Mouse (Mus musculus) embryonic facial prominence, embryonic 14.5 days (tissue): ENCODE data around the gene Styk1. TPM values are rescaled to one million over a fixed set of nuclear protein-coding genes. Genes with fewer than 3 reads are reported as not detected.

Experiments
- ATAC-seq: fragments of 200-750 bp; cut with Nextera tagmentation; 2 replicates; pipeline ENCODE4 v1.8.0; 2017; ENCODE audit warnings: low read depth, moderate number of reproducible peaks, moderate TSS enrichment
- DNase-seq: peaks from one replicate; pipeline ENCODE4 v3.0.0-alpha.2; 2015; ENCODE audit warnings: low spot score
- H3K27ac ChIP-seq: fragments of 300-500 bp; sonication (generic); replicated peaks from 2 replicates; pipeline ENCODE4 v1.5.1; 2014; ENCODE audit warnings: low read depth, mild to moderate bottlenecking, low read length, moderate library complexity
- H3K27me3 ChIP-seq: fragments of 300-500 bp; sonication (generic); replicated peaks from 2 replicates; pipeline ENCODE4 v1.6.1; 2014; ENCODE audit warnings: low read length; ENCODE audit not compliant: control insufficient read depth, insufficient read depth
- H3K36me3 ChIP-seq: fragments of 300-500 bp; sonication (generic); 2 replicates; pipeline ENCODE4 v1.6.1; 2014; ENCODE audit warnings: low read length, mixed read lengths; ENCODE audit not compliant: control insufficient read depth, insufficient read depth
- H3K4me1 ChIP-seq: fragments of 300-500 bp; sonication (generic); 2 replicates; pipeline ENCODE4 v1.6.1; 2014; ENCODE audit warnings: antibody characterized with exemption, low read length; ENCODE audit not compliant: control insufficient read depth, insufficient read depth
- H3K4me2 ChIP-seq: fragments of 300-500 bp; sonication (generic); 2 replicates; pipeline ENCODE4 v1.6.1; 2014; ENCODE audit warnings: low read depth, mild to moderate bottlenecking, low read length, moderate library complexity, mixed read lengths
- H3K4me3 ChIP-seq: fragments of 300-500 bp; sonication (generic); 2 replicates; pipeline ENCODE4 v1.5.1; 2014; ENCODE audit warnings: low read depth, mild to moderate bottlenecking, low read length
- H3K9ac ChIP-seq: fragments of 300-500 bp; sonication (generic); 2 replicates; pipeline ENCODE4 v1.6.1; 2014; ENCODE audit warnings: low read depth, mild to moderate bottlenecking, low read length, moderate library complexity, mixed read lengths
- H3K9me3 ChIP-seq: fragments of 300-500 bp; sonication (generic); 2 replicates; pipeline ENCODE4 v1.6.1; 2016; ENCODE audit warnings: low read length; ENCODE audit not compliant: control insufficient read depth
- WGBS: fragments of 180-500 bp; shearing (Covaris S2); extraction: QIAGEN DNeasy Blood & Tissue Kit; methylation state at CpG from one replicate; pipeline ENCODE4 v1.1.7; 2014; 5-methylcytosine and 5-hydroxymethylcytosine counted together
- polyA plus RNA-seq: library from polyadenylated mRNA; unstranded; fragments of >200 nt; fragmentation: Nextera tagmentation; extraction: Ambion mirVana; gene quantifications from 2 replicates; pipeline ENCODE4 v1.2.1, GENCODE M21; 2014

Styk1 gene
- polyA plus RNA-seq, 1 experiment from 2014 or later: 2.0 TPM

DNA sequence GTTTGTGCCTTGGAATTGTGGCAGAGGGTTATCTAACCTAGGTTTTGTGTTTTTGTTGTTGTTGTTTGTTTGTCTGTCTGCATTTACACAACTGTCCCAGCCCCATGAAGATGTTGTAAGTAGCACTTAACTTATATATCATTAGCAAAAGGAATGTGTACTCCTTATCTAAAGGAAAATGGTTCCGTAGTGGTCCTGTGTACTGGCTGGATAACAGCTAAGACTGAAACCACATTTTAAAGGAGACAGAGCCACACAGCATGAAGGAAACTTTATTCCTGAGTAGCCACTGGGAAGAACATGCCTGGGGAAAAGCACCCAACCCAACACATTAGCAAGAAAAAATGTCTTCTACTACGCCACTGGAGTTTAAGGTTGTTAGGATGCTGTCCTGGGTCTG lies 6.1 kb upstream of the Styk1 start:
- H3K27me3 ChIP-seq: no peaks in the 10 kb centered on the region
- no peak overlapping the region for H3K9ac ChIP-seq
- DNase-seq: no peak
- 81% methylated on average over 2 of the region's 2 CpGs for WGBS
- no peak overlapping the region for H3K4me2 ChIP-seq
- H3K36me3 ChIP-seq: peaks cover 13% of the 10 kb centered on the region
- no peaks in the 10 kb centered on the region for H3K4me1 ChIP-seq
- no peak overlapping the region for H3K27ac ChIP-seq
- H3K9me3 ChIP-seq: no peaks in the 10 kb centered on the region
- no peak for ATAC-seq
- H3K4me3 ChIP-seq: no peak overlapping the region

DNA sequence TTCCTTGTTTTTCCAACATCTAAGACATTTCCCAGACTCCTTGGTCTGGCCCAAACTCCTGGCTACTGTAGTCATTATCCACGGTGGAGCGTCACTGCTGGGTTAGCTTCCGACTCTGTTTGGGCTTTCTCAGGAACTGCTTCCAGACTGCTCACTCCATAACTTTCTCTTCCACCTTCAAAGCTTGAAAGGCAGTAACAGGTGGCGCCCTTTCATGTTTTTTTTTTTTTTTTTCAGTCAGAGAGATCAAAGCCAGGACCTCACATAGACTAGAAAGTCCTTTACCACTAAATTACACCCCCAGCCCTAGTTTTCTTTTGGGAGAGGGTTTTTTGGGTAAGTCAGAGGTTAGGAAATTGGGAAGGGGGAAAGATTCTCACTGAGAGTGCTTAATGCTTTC lies 1.5 kb upstream of the Styk1 start:
- 27% methylated on average over 4 of the region's 4 CpGs for WGBS
- H3K4me3 ChIP-seq: no peak overlapping the region
- DNase-seq (no peak), ATAC-seq (no peak)
- no peak overlapping the region for H3K27ac ChIP-seq
- no peak overlapping the region for H3K9ac ChIP-seq
- H3K4me2 ChIP-seq: no peak overlapping the region
- H3K27me3 ChIP-seq: no peaks in the 10 kb centered on the region; the same call in 1 of the 2 replicates
- H3K36me3 ChIP-seq: no peaks in the 10 kb centered on the region
- peaks cover 4% of the 10 kb centered on the region; the same call in 1 of the 2 replicates for H3K4me1 ChIP-seq
- no peaks in the 10 kb centered on the region for H3K9me3 ChIP-seq

DNA sequence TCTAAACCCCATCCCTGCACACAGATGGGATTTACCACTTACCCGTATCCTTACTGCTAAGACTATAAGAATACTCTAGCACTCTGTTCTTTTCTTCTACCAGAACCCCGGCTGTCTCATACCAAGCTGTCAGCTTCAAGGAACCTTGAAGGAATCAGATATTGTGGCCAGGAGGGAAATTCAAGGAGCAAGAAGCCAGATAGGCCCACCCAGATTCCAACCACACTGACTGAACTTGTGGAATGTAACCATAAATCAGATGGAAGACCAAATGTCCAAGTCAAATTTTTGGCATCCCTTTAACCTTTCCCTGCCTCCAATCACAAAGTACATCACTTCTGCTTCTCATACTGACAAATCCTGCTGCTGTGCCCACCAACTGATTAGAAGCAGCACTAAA lies 6.4 kb downstream of the Styk1 start:
- Histone ChIP-seq H3K36me3 (no peaks in the 10 kb centered on the region), H3K9ac (no peak overlapping the region), H3K9me3 (no peaks in the 10 kb centered on the region), H3K4me2 (no peak overlapping the region), H3K4me3 (no peak overlapping the region), H3K4me1 (no peaks in the 10 kb centered on the region), H3K27ac (no peak overlapping the region), H3K27me3 (no peaks in the 10 kb centered on the region)
- ATAC-seq (no peak), DNase-seq (peak; percentile 56)
- 58% methylated on average over 2 of the region's 2 CpGs for WGBS

DNA sequence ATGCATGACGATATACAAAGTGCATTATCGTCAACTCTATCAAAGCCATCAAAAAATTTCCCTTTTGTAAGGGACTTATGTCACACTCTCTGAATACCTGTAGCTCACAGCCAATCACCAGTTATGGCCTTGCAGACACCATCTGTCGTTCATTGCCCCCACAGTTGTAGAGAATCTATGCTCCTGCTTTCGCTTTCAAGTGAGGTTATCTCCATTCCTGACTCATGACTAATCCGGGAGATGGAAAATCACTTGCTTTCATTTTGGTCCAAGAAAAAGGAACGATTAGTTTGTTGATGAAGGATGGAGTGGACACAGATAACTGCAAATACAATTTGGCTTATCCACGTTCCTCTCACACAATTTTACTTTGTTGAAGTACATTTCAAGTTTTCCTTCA lies 9.1 kb downstream of the Styk1 start:
- no peaks in the 10 kb centered on the region for H3K4me1 ChIP-seq
- H3K4me2 ChIP-seq: no peak overlapping the region
- H3K27me3 ChIP-seq: no peaks in the 10 kb centered on the region
- H3K9ac ChIP-seq: no peak overlapping the region
- H3K4me3 ChIP-seq: no peak overlapping the region
- no peak overlapping the region for H3K27ac ChIP-seq
- 80% methylated on average over 7 of the region's 7 CpGs for WGBS
- ATAC-seq (no peak), DNase-seq (no peak)
- no peaks in the 10 kb centered on the region for H3K36me3 ChIP-seq
- no peaks in the 10 kb centered on the region for H3K9me3 ChIP-seq

DNA sequence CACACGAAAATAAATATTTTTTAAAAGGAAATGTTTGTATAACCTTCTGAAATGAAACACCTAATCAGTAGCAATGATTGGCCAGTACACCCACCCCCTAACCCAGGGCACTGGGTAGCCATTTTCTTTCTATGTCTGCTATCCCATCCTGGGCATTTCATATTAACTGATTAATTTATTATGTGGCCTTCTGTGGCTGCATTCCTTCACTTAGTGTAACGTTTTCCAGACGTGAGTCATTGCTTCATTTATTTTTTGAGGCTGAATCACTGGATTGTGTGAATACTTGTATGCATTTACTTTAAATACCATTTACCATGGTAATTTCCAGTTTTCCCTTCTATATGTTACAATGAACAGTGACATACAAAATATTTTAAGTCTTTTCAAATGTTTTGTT lies 13.3 kb downstream of the Styk1 start:
- DNase-seq (no peak), ATAC-seq (no peak)
- Histone ChIP-seq H3K4me1 (no peaks in the 10 kb centered on the region), H3K36me3 (no peaks in the 10 kb centered on the region), H3K27ac (no peak overlapping the region), H3K4me2 (no peak overlapping the region), H3K9me3 (no peaks in the 10 kb centered on the region), H3K27me3 (no peaks in the 10 kb centered on the region), H3K4me3 (no peak overlapping the region), H3K9ac (no peak overlapping the region)
- WGBS: 52% methylated on average over 3 of the region's 3 CpGs

DNA sequence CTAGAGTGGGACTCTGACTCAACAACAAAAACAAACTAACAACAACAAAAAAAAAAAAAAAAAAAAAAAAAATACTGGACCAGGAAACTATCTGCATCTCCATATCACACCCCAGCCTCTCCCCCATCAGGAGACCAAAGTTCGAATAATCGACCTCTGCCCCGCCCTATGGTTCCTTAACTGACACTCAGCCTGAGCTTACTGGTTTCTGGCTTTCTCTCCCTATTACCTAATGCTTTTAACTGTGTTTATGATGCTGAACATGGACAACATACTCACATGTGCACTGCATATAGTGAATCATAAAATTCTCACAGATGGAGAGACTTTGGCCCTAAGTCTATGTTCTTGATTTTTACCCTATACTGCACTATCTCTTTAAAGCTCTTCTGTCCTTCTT lies 14.1 kb downstream of the Styk1 start:
- no peak for DNase-seq
- ATAC-seq: no peak
- Histone ChIP-seq H3K4me1 (no peaks in the 10 kb centered on the region), H3K27ac (no peak overlapping the region), H3K4me3 (no peak overlapping the region), H3K9ac (no peak overlapping the region), H3K9me3 (no peaks in the 10 kb centered on the region), H3K36me3 (no peaks in the 10 kb centered on the region), H3K27me3 (no peaks in the 10 kb centered on the region), H3K4me2 (no peak overlapping the region)
- WGBS: 81% methylated on average over 3 of the region's 3 CpGs

DNA sequence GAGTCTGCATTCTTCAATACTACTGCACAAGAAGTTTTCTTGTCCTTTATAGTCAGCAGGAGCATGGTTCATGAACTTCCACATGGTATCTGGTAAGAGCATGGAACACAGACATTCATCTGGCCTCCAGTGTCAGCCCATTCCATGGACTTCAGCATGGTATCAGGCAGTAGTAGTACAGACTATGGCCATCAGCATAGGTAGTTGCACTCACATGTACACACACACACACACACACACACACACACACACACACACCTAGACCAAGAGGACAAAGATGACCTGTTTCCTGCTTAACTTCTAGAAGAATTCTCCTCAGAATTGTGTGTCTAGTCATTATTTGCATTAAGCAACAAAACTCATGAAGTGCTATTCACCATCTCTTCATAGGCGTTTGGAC lies 14.6 kb downstream of the Styk1 start:
- WGBS: 53% methylated on average over 1 of the region's 1 CpGs

DNA sequence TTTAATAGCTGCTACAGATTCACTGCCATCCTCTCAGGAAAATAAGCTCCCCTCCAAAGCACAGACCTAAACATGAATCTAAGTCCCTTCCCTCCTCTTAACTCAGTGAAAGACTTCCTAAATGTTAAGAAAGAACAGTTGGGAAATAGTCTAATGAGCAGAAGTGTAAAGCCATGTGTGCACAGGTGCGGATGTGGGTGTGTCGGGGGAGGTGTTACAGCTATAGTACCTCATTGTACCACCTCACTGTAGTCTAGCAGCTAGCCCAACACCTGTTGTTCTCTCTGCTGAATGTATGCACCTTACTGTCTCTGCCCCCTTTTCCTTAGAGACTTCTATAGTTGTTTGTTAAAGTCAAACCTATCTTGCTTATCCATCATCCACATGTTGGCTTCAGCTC lies 26.3 kb downstream of the Styk1 start:
- no peak for ATAC-seq
- 85% methylated on average over 2 of the region's 2 CpGs for WGBS
- H3K27me3 ChIP-seq: no peaks in the 10 kb centered on the region

More for the DNA sequence above, 14.6 kb downstream of the Styk1 start:
- Histone ChIP-seq H3K27me3 (no peaks in the 10 kb centered on the region), H3K4me1 (no peaks in the 10 kb centered on the region), H3K27ac (no peak overlapping the region), H3K4me2 (no peak overlapping the region), H3K9me3 (no peaks in the 10 kb centered on the region), H3K36me3 (no peaks in the 10 kb centered on the region), H3K4me3 (no peak overlapping the region), H3K9ac (no peak overlapping the region)
- DNase-seq (no peak), ATAC-seq (no peak)

DNA sequence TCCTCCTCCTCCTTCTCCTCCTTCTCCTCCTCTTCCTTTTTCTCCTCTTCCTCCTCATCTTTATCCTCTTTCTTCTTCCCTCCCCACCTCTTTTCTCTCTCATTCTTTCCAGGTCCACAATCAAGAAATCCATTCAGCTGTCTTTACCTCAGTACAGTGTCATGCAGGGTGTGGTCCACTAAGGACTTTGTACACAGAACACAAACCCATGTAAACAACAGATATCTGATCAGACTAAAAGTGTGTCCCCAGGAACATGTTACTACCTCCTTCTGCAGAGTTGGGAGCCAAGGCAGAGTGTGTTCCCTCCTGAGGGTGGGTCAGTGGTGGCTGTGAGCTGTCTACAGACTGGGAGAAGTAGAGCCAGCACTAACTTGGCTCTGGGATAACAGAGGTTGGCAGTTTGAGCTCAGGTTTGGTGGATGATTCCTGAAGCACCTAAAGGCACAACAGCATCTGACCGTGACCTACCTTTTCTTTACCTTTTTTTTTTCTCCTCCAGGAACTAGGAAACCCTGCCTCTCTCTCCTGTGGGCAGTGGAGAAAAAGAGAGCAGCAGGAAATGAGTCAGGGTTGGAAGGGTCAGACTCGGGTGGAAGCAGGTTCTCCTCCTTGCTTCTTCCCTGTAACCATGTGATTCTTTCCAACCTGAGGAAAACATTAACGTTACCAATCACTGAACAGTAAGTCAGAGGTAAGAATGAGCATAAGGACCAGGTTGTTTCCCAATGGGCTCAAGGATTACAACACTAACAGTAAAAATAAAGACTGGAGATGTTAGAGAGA lies 31.4 kb downstream of the Styk1 start:
- no peaks in the 10 kb centered on the region for H3K27me3 ChIP-seq
- WGBS: 72% methylated on average over 3 of the region's 3 CpGs
- no peak overlapping the region for H3K4me2 ChIP-seq
- ATAC-seq (no peak), DNase-seq (no peak)
- no peaks in the 10 kb centered on the region for H3K9me3 ChIP-seq
- no peaks in the 10 kb centered on the region for H3K36me3 ChIP-seq
- no peak overlapping the region for H3K9ac ChIP-seq
- no peak overlapping the region for H3K27ac ChIP-seq
- H3K4me3 ChIP-seq: no peak overlapping the region
- H3K4me1 ChIP-seq: no peaks in the 10 kb centered on the region

More for the DNA sequence above, 26.3 kb downstream of the Styk1 start:
- Histone ChIP-seq H3K27ac (no peak overlapping the region), H3K9me3 (no peaks in the 10 kb centered on the region), H3K36me3 (no peaks in the 10 kb centered on the region), H3K4me2 (no peak overlapping the region), H3K9ac (no peak overlapping the region), H3K4me1 (no peaks in the 10 kb centered on the region), H3K4me3 (no peak overlapping the region)
- no peak for DNase-seq
